Mouse (Mus musculus): ENCODE data around the gene Bgn. TPM values are rescaled to one million over a fixed set of nuclear protein-coding genes. Genes with fewer than 3 reads are reported as not detected.

Bgn gene
- polyA plus RNA-seq (2014; fragmentation: Nextera tagmentation; extraction: Ambion mirVana), result 38.8 and 53.1 TPM in 2 replicates

DNA sequence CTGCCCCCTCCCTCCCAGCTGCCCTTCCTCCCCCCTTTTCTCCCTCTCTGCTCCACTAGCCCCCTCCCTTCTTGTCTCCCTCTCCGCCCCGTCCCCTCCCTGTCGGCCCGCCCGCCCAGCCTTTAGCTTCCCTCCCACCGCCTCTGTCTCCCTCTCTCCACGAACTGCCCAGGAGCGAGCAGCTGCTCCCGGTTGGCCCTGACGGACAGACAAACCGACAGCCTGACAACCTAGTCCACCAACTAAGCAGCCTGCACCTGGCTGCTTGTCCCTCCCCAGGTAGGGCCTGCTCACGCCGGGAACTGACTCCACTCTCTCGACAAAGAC lies at the start of gene Bgn:
Gene Bgn (plus strand): TSS at position 119 of the 327 bp plus-strand sequence.
- ATAC-seq (ENCODE audit: low FRiP score), result no peak
- H3K9ac ChIP-seq (ENCODE audit: low read depth, low read length), result no peak within 1 kb of the TSS

GRCm38 (mm10) chrX:73435252-73435651 lies 48.1 kb upstream of the Bgn start, which contains the start of gene Trex2:
Trex2 (minus strand) TSS chrX:73435344.
- Histone ChIP-seq H3K27me3 (ENCODE audit: control insufficient read depth, insufficient read depth, low read length) (no peaks in the 10 kb centered on the region), H3K9ac (ENCODE audit: low read depth, low read length) (no peak within 1 kb of the TSS), H3K36me3 (ENCODE audit: control insufficient read depth, insufficient read depth, low read length) (no peaks in the 10 kb centered on the region), H3K27ac (ENCODE audit: low read depth, low read length) (no peak within 1 kb of the TSS), H3K4me1 (replicated peaks; ENCODE audit: control insufficient read depth, insufficient read depth, low read length) (no peaks in the 10 kb centered on the region), H3K9me3 (ENCODE audit: control insufficient read depth, low read length) (no peaks in the 10 kb centered on the region), H3K4me2 (replicated peaks; ENCODE audit: low read depth, low read length) (no peak within 1 kb of the TSS), H3K4me3 (ENCODE audit: low read depth, low read length) (no peak within 1 kb of the TSS)
- 80% methylated on average over 11 of the region's 11 CpGs for WGBS
- no peak for DNase-seq (ENCODE audit: low spot score)
- no peak for ATAC-seq (ENCODE audit: low FRiP score)

More for the DNA sequence above, at the start of gene Bgn:
- Histone ChIP-seq H3K4me1 (replicated peaks; ENCODE audit: control insufficient read depth, insufficient read depth, low read length) (no peaks in the 10 kb centered on the region), H3K36me3 (ENCODE audit: control insufficient read depth, insufficient read depth, low read length) (no peaks in the 10 kb centered on the region), H3K4me3 (ENCODE audit: low read depth, low read length) (peak within 1 kb of the TSS; percentile 6; the same call in 1 of the 2 replicates), H3K27me3 (ENCODE audit: control insufficient read depth, insufficient read depth, low read length) (peaks cover 2% of the 10 kb centered on the region; the same call in 1 of the 2 replicates), H3K9me3 (ENCODE audit: control insufficient read depth, low read length) (no peaks in the 10 kb centered on the region), H3K4me2 (replicated peaks; ENCODE audit: low read depth, low read length) (peak within 1 kb of the TSS; percentile 18; the same call in 1 of the 2 replicates), H3K27ac (ENCODE audit: low read depth, low read length) (0 out of 2 replicates have a peak within 1 kb of the TSS, but pooled peaks have one; percentile 1)
- peak; percentile 8 for DNase-seq (ENCODE audit: low spot score)
- 38% methylated on average over 13 of the region's 14 CpGs for WGBS

GRCm38 (mm10) chrX:73441428-73441827 lies 42.0 kb upstream of the Bgn start:
- H3K4me1 ChIP-seq (replicated peaks; ENCODE audit: control insufficient read depth, insufficient read depth, low read length), result no peaks in the 10 kb centered on the region
- H3K27ac ChIP-seq (ENCODE audit: low read depth, low read length), result no peak overlapping the region
- 60% methylated on average over 2 of the region's 2 CpGs for WGBS
- DNase-seq (ENCODE audit: low spot score), result no peak
- H3K27me3 ChIP-seq (ENCODE audit: control insufficient read depth, insufficient read depth, low read length), result no peaks in the 10 kb centered on the region
- no peak overlapping the region for H3K9ac ChIP-seq (ENCODE audit: low read depth, low read length)
- H3K4me3 ChIP-seq (ENCODE audit: low read depth, low read length), result no peak overlapping the region
- no peak overlapping the region for H3K4me2 ChIP-seq (replicated peaks; ENCODE audit: low read depth, low read length)
- H3K36me3 ChIP-seq (ENCODE audit: control insufficient read depth, insufficient read depth, low read length), result no peaks in the 10 kb centered on the region
- no peaks in the 10 kb centered on the region for H3K9me3 ChIP-seq (ENCODE audit: control insufficient read depth, low read length)
- no peak for ATAC-seq (ENCODE audit: low FRiP score)

DNA sequence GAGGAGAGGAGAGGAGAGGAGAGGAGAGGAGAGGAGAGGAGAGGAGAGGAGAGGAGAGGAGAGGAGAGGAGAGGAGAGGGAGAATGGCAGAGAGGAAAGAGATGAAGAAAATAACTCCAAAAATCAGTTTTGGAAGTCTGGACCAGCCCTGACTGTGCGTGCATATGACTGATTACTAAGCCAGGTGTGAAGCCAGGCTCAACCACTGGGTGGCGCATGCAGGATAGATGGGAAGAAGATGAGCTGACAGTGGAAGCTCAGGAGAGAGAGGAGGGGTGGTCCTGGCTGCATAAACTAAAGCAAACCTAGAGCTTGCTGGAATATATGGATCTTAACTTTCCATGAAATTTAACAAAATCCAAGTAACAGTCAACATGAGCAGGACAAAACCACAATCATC lies 31.5 kb upstream of the Bgn start:
- WGBS, result 25% methylated on average over 2 of the region's 2 CpGs
- Histone ChIP-seq H3K4me1 (replicated peaks; ENCODE audit: control insufficient read depth, insufficient read depth, low read length) (no peaks in the 10 kb centered on the region), H3K9ac (ENCODE audit: low read depth, low read length) (no peak overlapping the region), H3K27me3 (ENCODE audit: control insufficient read depth, insufficient read depth, low read length) (no peaks in the 10 kb centered on the region), H3K27ac (ENCODE audit: low read depth, low read length) (no peak overlapping the region), H3K9me3 (ENCODE audit: control insufficient read depth, low read length) (no peaks in the 10 kb centered on the region), H3K4me2 (replicated peaks; ENCODE audit: low read depth, low read length) (no peak overlapping the region), H3K4me3 (ENCODE audit: low read depth, low read length) (no peak overlapping the region), H3K36me3 (ENCODE audit: control insufficient read depth, insufficient read depth, low read length) (no peaks in the 10 kb centered on the region)
- ATAC-seq (ENCODE audit: low FRiP score) (no peak), DNase-seq (ENCODE audit: low spot score) (peak; percentile 73)

DNA sequence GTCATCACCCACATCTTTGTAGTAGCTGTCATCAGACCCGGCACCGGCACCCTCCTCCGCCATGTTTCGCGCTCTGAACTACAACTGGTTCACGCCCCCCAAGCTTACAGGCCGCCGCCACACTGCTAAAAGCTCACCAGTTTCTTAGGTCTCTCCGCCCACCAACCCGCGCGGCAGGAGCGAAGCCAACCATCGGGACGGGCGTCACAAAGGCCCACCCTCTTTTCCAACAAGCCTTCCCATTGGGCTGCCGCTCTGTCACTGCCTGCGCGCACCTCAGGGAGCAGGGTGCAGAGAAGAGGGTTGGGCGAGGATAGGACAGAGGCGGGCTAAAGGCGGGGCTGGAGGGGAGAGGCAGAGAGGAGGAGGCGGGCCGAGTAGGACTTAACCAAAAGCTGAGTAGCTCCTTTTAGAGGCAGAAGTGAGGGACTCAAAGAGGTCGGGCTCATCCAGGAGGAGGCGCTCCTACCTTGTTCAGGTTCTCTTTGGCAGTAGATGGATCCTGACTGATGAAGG lies 24.5 kb upstream of the Bgn start, which contains the start of gene Haus7:
Gene Haus7 (minus strand): TSS at position 168 of the 516 bp plus-strand sequence.
- peak; percentile 100 for ATAC-seq (ENCODE audit: low FRiP score)
- H3K4me2 ChIP-seq (replicated peaks; ENCODE audit: low read depth, low read length), result peak within 1 kb of the TSS; percentile 39
- H3K9ac ChIP-seq (ENCODE audit: low read depth, low read length), result peak within 1 kb of the TSS; percentile 56
- no peaks in the 10 kb centered on the region for H3K27me3 ChIP-seq (ENCODE audit: control insufficient read depth, insufficient read depth, low read length)
- peak within 1 kb of the TSS; percentile 48 for H3K4me3 ChIP-seq (ENCODE audit: low read depth, low read length)
- DNase-seq (ENCODE audit: low spot score), result peak; percentile 84
- no peak within 1 kb of the TSS for H3K27ac ChIP-seq (ENCODE audit: low read depth, low read length)
- no peaks in the 10 kb centered on the region for H3K4me1 ChIP-seq (replicated peaks; ENCODE audit: control insufficient read depth, insufficient read depth, low read length)
- H3K9me3 ChIP-seq (ENCODE audit: control insufficient read depth, low read length), result no peaks in the 10 kb centered on the region
- 13% methylated on average over 26 of the region's 26 CpGs for WGBS
- no peaks in the 10 kb centered on the region for H3K36me3 ChIP-seq (ENCODE audit: control insufficient read depth, insufficient read depth, low read length)

DNA sequence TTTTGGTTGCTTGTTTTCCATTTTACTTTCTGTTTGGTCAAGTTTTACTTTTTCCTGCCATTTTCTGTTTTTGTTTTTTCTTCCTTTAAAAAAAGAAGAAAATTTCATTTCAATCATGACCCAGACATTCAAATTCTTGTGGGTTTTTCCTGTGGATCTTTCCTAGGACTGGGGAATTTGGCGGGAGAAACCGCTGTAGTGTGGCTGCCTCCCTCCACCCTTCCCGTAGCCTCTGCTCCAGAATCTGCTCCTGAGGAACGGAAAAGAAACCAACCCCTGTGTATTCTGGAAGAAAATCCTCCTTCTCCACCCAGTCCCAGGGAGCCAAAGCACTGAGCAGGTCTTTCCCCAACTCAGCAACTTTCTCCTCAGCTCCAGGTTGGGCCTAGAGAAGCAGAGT lies 22.6 kb upstream of the Bgn start:
- no peaks in the 10 kb centered on the region for H3K36me3 ChIP-seq (ENCODE audit: control insufficient read depth, insufficient read depth, low read length)
- WGBS, result 76% methylated on average over 4 of the region's 4 CpGs
- no peak overlapping the region for H3K9ac ChIP-seq (ENCODE audit: low read depth, low read length)
- no peaks in the 10 kb centered on the region for H3K4me1 ChIP-seq (replicated peaks; ENCODE audit: control insufficient read depth, insufficient read depth, low read length)
- ATAC-seq (ENCODE audit: low FRiP score), result no peak
- H3K27me3 ChIP-seq (ENCODE audit: control insufficient read depth, insufficient read depth, low read length), result no peaks in the 10 kb centered on the region
- no peak overlapping the region for H3K27ac ChIP-seq (ENCODE audit: low read depth, low read length)
- H3K9me3 ChIP-seq (ENCODE audit: control insufficient read depth, low read length), result no peaks in the 10 kb centered on the region
- DNase-seq (ENCODE audit: low spot score), result no peak
- no peak overlapping the region for H3K4me2 ChIP-seq (replicated peaks; ENCODE audit: low read depth, low read length)
- H3K4me3 ChIP-seq (ENCODE audit: low read depth, low read length), result no peak overlapping the region

DNA sequence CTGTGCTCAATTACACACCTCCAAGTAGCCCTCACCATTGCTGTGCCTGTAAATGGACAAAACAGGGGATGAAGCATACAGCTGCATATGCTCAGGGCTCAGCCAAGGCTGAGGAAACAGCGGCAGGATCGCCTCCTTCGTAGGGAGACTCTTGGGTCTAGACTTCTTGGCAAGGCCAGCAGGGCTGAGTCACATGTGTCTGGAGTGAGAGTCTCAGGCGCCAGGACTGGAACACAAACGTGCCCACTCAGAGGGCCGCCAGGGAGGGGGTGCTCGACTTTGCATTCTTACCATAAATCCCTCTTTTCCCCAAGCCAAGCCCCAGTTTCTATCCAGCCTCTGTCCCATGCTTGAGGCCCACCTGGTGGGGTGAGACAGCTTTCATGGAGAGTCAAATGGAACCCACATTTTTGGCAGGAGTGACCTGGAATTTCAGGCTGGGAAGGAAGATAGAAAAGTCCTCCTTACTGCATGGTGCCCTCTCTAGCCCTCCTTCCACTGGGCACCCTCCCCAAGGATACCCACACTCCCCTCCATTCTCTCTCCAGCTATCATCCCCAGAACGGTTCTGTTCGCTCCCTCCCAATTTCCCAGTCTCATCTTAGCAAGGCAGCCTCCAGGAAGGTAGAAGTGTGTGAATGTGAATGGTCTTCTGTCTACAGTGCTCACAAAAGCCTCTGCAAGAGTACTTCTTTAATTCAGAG lies 17.8 kb upstream of the Bgn start:
- Histone ChIP-seq H3K9ac (ENCODE audit: low read depth, low read length) (no peak overlapping the region), H3K4me2 (replicated peaks; ENCODE audit: low read depth, low read length) (no peak overlapping the region), H3K4me3 (ENCODE audit: low read depth, low read length) (no peak overlapping the region), H3K4me1 (replicated peaks; ENCODE audit: control insufficient read depth, insufficient read depth, low read length) (no peaks in the 10 kb centered on the region), H3K27me3 (ENCODE audit: control insufficient read depth, insufficient read depth, low read length) (no peaks in the 10 kb centered on the region), H3K27ac (ENCODE audit: low read depth, low read length) (no peak overlapping the region), H3K9me3 (ENCODE audit: control insufficient read depth, low read length) (no peaks in the 10 kb centered on the region), H3K36me3 (ENCODE audit: control insufficient read depth, insufficient read depth, low read length) (no peaks in the 10 kb centered on the region)
- 76% methylated on average over 9 of the region's 9 CpGs for WGBS
- ATAC-seq (ENCODE audit: low FRiP score) (no peak), DNase-seq (ENCODE audit: low spot score) (no peak)

DNA sequence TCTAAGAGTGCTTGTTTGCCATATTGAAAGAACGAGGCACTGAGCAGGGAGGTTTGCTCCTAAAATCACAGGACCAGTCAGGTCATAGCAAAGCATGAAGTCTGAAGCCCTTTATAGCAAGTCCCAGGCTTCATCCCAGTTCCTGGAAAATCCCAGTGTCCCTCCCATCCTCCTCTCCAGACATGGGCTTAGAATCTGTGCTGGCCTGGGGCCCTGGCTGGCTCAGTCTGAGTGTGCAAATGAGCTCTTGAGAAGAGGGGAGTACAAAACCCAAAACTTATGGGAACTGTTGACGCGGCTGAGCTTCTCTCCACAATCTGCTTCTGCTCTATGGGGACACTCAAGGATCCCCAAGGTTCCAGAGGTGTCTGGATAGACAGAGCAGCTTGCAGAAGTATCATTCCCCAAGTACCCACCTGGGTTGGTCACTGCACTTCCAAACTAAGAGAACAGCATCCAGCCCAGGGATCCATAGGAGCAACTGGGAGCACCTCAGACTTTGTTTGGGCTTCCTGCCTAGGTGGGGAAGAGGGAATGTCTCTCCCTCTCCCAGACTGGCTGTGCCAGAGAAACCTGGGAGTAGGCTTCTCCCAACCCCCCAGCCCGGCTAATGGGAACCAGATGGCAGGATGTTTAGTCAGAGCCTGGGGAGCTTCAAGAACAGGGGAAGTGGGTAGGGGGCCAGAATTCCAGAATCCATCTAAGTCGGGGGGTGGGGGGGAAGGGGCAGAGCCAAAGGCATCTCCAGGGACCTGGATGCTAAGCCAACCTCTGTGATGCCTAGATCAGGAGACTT lies 15.8 kb upstream of the Bgn start:
- Histone ChIP-seq H3K27ac (ENCODE audit: low read depth, low read length) (no peak overlapping the region), H3K27me3 (ENCODE audit: control insufficient read depth, insufficient read depth, low read length) (no peaks in the 10 kb centered on the region), H3K4me1 (replicated peaks; ENCODE audit: control insufficient read depth, insufficient read depth, low read length) (no peaks in the 10 kb centered on the region), H3K9ac (ENCODE audit: low read depth, low read length) (no peak overlapping the region), H3K9me3 (ENCODE audit: control insufficient read depth, low read length) (no peaks in the 10 kb centered on the region), H3K36me3 (ENCODE audit: control insufficient read depth, insufficient read depth, low read length) (no peaks in the 10 kb centered on the region), H3K4me3 (ENCODE audit: low read depth, low read length) (no peak overlapping the region), H3K4me2 (replicated peaks; ENCODE audit: low read depth, low read length) (no peak overlapping the region)
- ATAC-seq (ENCODE audit: low FRiP score), result no peak
- no peak for DNase-seq (ENCODE audit: low spot score)
- 67% methylated on average over 5 of the region's 5 CpGs for WGBS

All from hindbrain, embryonic 11.5 days (tissue).